ENCODE assay signal across 31 mouse cellular contexts in genomic region chr10:53634160-53634559, GRCm38 (mm10).
"Had no signal": no experiment of that assay in that cellular context is flagged by ENCODE, and none has a peak within 500 bp of the region (broad histone marks: within the 10 kb centered on the region; RNA-seq: fewer than 3 reads in every experiment).

No protein-coding gene starts in this region.

- H3K36me3 ChIP-seq: limb, embryonic 10.5 days; limb, embryonic 12.5 days; limb, embryonic 13.5 days; limb, embryonic 15.5 days; liver, embryonic 12.5 days; liver, embryonic 13.5 days; liver, embryonic 15.5 days; lung, embryonic 15.5 days; midbrain, embryonic 10.5 days; midbrain, embryonic 12.5 days; midbrain, embryonic 13.5 days; midbrain, embryonic 15.5 days had no signal

- H3K4me3 ChIP-seq: limb, embryonic 10.5 days; limb, embryonic 12.5 days; limb, embryonic 13.5 days; limb, embryonic 15.5 days; liver, embryonic 12.5 days; liver, embryonic 13.5 days; liver, embryonic 15.5 days; lung, embryonic 15.5 days; megakaryocyte, embryonic 14.5 days; midbrain, embryonic 10.5 days; midbrain, embryonic 12.5 days; midbrain, embryonic 13.5 days; midbrain, embryonic 15.5 days; myocyte had no signal

- ATAC-seq: liver, embryonic 12.5 days; liver, postnatal 0 days; lung, postnatal 0 days; midbrain, embryonic 13.5 days; midbrain, embryonic 15.5 days; midbrain, embryonic 16.5 days had no signal

- H3K9me3 ChIP-seq: limb, embryonic 10.5 days; limb, embryonic 12.5 days; limb, embryonic 13.5 days; limb, embryonic 15.5 days; liver, embryonic 12.5 days; liver, embryonic 13.5 days; liver, embryonic 15.5 days; lung, embryonic 15.5 days; megakaryocyte, embryonic 14.5 days; midbrain, embryonic 10.5 days; midbrain, embryonic 12.5 days; midbrain, embryonic 13.5 days; midbrain, embryonic 15.5 days had no signal

- H3K27me3 ChIP-seq: limb, embryonic 12.5 days; limb, embryonic 13.5 days; limb, embryonic 15.5 days; liver, embryonic 13.5 days; liver, embryonic 15.5 days; lung, embryonic 15.5 days; megakaryocyte, embryonic 14.5 days; midbrain, embryonic 12.5 days; midbrain, embryonic 13.5 days; midbrain, embryonic 15.5 days had no signal

- H3K9ac ChIP-seq: limb, embryonic 12.5 days; limb, embryonic 13.5 days; limb, embryonic 15.5 days; liver, embryonic 12.5 days; liver, embryonic 13.5 days; liver, embryonic 14.5 days; liver, embryonic 15.5 days; liver, postnatal 0 days; lung, embryonic 14.5 days; lung, embryonic 15.5 days; midbrain, embryonic 12.5 days; midbrain, embryonic 13.5 days; midbrain, embryonic 15.5 days had no signal

- H3K4me1 ChIP-seq: limb, embryonic 10.5 days; limb, embryonic 12.5 days; limb, embryonic 13.5 days; limb, embryonic 15.5 days; lung, embryonic 15.5 days; midbrain, embryonic 10.5 days; midbrain, embryonic 12.5 days; midbrain, embryonic 13.5 days; midbrain, embryonic 15.5 days had no signal

- H3K27ac ChIP-seq: limb, embryonic 10.5 days; limb, embryonic 12.5 days; limb, embryonic 13.5 days; limb, embryonic 15.5 days; liver, embryonic 12.5 days; liver, embryonic 13.5 days; liver, embryonic 14.5 days; liver, embryonic 15.5 days; lung, embryonic 15.5 days; macrophage; midbrain, embryonic 10.5 days; midbrain, embryonic 12.5 days; midbrain, embryonic 13.5 days; midbrain, embryonic 15.5 days had no signal

- DNase-seq: left cerebral cortex, postnatal 4 days; liver; liver, embryonic 13.5 days; liver, postnatal 0 days; lung, adult 18-20 months; lung, adult 2 months; lung, embryonic 14.5 days; lung, postnatal 10 days; lung, postnatal 14 days; lung, postnatal 36 days; lung, postnatal 4 days; midbrain, embryonic 14.5 days had no signal

- H3K4me2 ChIP-seq: limb, embryonic 12.5 days; limb, embryonic 13.5 days; limb, embryonic 15.5 days; liver, embryonic 11.5 days; liver, embryonic 12.5 days; liver, embryonic 13.5 days; liver, embryonic 15.5 days; lung, embryonic 14.5 days; lung, embryonic 15.5 days; midbrain, embryonic 11.5 days; midbrain, embryonic 12.5 days; midbrain, embryonic 13.5 days; midbrain, embryonic 15.5 days had no signal
